Mouse (Mus musculus): ENCODE measurements around the gene Mta1. TPM values are rescaled to one million over a fixed set of nuclear protein-coding genes. Genes with fewer than 3 reads are reported as not detected.

Gene Mta1
- polyA plus RNA-seq, 1 experiment from 2014 or later: 13.4 TPM

- H3K4me1 ChIP-seq (ENCODE audit: control insufficient read depth, insufficient read depth, low read depth, low read length): peaks cover 31% of the 10 kb centered on the region
- no peaks in the 10 kb centered on the region for H3K36me3 ChIP-seq (ENCODE audit: control insufficient read depth, insufficient read depth, low read length)
- H3K4me2 ChIP-seq (ENCODE audit: low read length): no peak overlapping the region
- no peak overlapping the region for H3K9ac ChIP-seq (ENCODE audit: low read depth, low read length)
- WGBS: 64% methylated on average over 6 of the region's 6 CpGs
- no peak overlapping the region for H3K27ac ChIP-seq (ENCODE audit: low read depth, low read length)
- H3K9me3 ChIP-seq (ENCODE audit: control insufficient read depth, low read length): no peaks in the 10 kb centered on the region
- H3K4me3 ChIP-seq (ENCODE audit: low read length): no peak overlapping the region
- H3K27me3 ChIP-seq (replicated peaks; ENCODE audit: control insufficient read depth, insufficient read depth, low read length): no peaks in the 10 kb centered on the region
- ATAC-seq: no peak
Observed at GRCm38 (mm10) chr12:113102461-113102860, 4.4 kb downstream of the Mta1 start.

DNA sequence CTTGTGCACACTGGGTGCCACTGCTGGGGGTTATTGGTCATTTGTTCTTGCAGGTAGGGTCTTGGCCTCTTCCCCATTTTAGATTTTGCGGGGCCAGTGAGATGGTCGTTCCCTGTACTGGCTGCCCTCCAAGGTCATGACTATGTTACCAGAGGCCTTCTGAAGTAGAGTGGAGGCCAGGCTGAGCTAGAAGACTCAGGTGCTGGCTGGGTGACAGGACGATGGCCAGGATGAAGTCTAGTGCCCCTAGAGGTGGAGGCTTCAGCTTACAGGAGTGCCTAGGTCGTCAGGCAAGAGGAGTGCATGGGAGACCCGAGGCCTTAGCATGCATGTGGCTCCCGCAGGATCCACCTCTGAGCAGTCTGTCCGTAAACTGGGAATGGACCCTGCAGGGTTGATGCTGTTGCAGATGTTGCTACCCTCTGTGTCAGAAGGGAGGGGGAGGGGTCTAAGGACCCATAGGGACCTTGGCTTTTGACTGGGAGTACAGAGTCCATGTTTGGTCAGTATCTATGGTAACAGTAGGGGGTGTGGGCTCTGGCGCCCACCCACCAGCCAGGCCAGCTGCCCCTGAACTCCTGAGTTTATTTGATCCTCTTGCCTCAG, 5.9 kb downstream of the Mta1 start:
- 80% methylated on average over 8 of the region's 8 CpGs for WGBS
- Histone ChIP-seq H3K27ac (ENCODE audit: low read depth, low read length) (no peak overlapping the region), H3K4me2 (ENCODE audit: low read length) (no peak overlapping the region), H3K4me3 (ENCODE audit: low read length) (no peak overlapping the region), H3K4me1 (ENCODE audit: control insufficient read depth, insufficient read depth, low read depth, low read length) (peaks cover 29% of the 10 kb centered on the region), H3K9me3 (ENCODE audit: control insufficient read depth, low read length) (no peaks in the 10 kb centered on the region), H3K36me3 (ENCODE audit: control insufficient read depth, insufficient read depth, low read length) (no peaks in the 10 kb centered on the region), H3K27me3 (replicated peaks; ENCODE audit: control insufficient read depth, insufficient read depth, low read length) (no peaks in the 10 kb centered on the region), H3K9ac (ENCODE audit: low read depth, low read length) (no peak overlapping the region)
- no peak for ATAC-seq

DNA sequence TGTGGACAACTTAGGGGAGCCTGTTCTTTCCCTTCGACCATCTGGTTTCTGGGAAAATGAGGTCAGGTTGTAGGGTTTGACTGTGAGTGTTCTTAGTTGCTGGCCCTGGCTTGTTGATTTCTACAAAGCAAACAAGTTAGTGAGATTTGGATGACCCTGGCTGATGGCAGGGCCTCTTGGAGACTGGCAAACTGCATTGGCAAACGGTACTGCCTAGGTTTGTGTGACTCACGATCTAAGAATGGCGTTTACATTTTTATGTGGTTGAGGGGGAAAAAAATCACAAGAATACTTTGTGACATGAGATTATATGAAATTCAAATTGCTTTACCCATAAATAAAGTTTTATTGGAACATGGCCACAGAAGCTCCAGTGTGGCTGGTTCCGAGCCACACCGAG, 8.3 kb downstream of the Mta1 start:
- no peak overlapping the region for H3K4me3 ChIP-seq (ENCODE audit: low read length)
- no peak overlapping the region for H3K4me2 ChIP-seq (ENCODE audit: low read length)
- WGBS: 92% methylated on average over 6 of the region's 6 CpGs
- H3K27me3 ChIP-seq (replicated peaks; ENCODE audit: control insufficient read depth, insufficient read depth, low read length): no peaks in the 10 kb centered on the region
- H3K36me3 ChIP-seq (ENCODE audit: control insufficient read depth, insufficient read depth, low read length): no peaks in the 10 kb centered on the region
- no peak overlapping the region for H3K27ac ChIP-seq (ENCODE audit: low read depth, low read length)
- peaks cover 12% of the 10 kb centered on the region for H3K4me1 ChIP-seq (ENCODE audit: control insufficient read depth, insufficient read depth, low read depth, low read length)
- ATAC-seq: no peak
- H3K9ac ChIP-seq (ENCODE audit: low read depth, low read length): no peak overlapping the region
- no peaks in the 10 kb centered on the region for H3K9me3 ChIP-seq (ENCODE audit: control insufficient read depth, low read length)

GRCm38 (mm10) chr12:113107431-113108124, 9.5 kb downstream of the Mta1 start:
- H3K9me3 ChIP-seq (ENCODE audit: control insufficient read depth, low read length): no peaks in the 10 kb centered on the region
- H3K27ac ChIP-seq (ENCODE audit: low read depth, low read length): no peak overlapping the region
- H3K4me2 ChIP-seq (ENCODE audit: low read length): no peak overlapping the region
- H3K4me1 ChIP-seq (ENCODE audit: control insufficient read depth, insufficient read depth, low read depth, low read length): peaks cover 9% of the 10 kb centered on the region
- H3K9ac ChIP-seq (ENCODE audit: low read depth, low read length): no peak overlapping the region
- no peak overlapping the region for H3K4me3 ChIP-seq (ENCODE audit: low read length)
- H3K27me3 ChIP-seq (replicated peaks; ENCODE audit: control insufficient read depth, insufficient read depth, low read length): no peaks in the 10 kb centered on the region
- no peak for ATAC-seq
- WGBS: 83% methylated on average over 4 of the region's 4 CpGs
- peaks cover 3% of the 10 kb centered on the region; the same call in 1 of the 2 replicates for H3K36me3 ChIP-seq (ENCODE audit: control insufficient read depth, insufficient read depth, low read length)

- Histone ChIP-seq H3K4me3 (ENCODE audit: low read length) (no peak overlapping the region), H3K4me2 (ENCODE audit: low read length) (no peak overlapping the region), H3K9ac (ENCODE audit: low read depth, low read length) (no peak overlapping the region), H3K9me3 (ENCODE audit: control insufficient read depth, low read length) (no peaks in the 10 kb centered on the region), H3K36me3 (ENCODE audit: control insufficient read depth, insufficient read depth, low read length) (peaks cover 4% of the 10 kb centered on the region; the same call in 1 of the 2 replicates), H3K27me3 (replicated peaks; ENCODE audit: control insufficient read depth, insufficient read depth, low read length) (no peaks in the 10 kb centered on the region), H3K4me1 (ENCODE audit: control insufficient read depth, insufficient read depth, low read depth, low read length) (peaks cover 6% of the 10 kb centered on the region), H3K27ac (ENCODE audit: low read depth, low read length) (no peak overlapping the region)
- no peak for ATAC-seq
- WGBS: 84% methylated on average over 17 of the region's 17 CpGs
Observed at GRCm38 (mm10) chr12:113108528-113109283, 10.6 kb downstream of the Mta1 start.

- Histone ChIP-seq H3K27ac (ENCODE audit: low read depth, low read length) (no peak overlapping the region), H3K4me3 (ENCODE audit: low read length) (no peak overlapping the region), H3K27me3 (replicated peaks; ENCODE audit: control insufficient read depth, insufficient read depth, low read length) (no peaks in the 10 kb centered on the region), H3K4me1 (ENCODE audit: control insufficient read depth, insufficient read depth, low read depth, low read length) (peaks cover 6% of the 10 kb centered on the region), H3K9me3 (ENCODE audit: control insufficient read depth, low read length) (no peaks in the 10 kb centered on the region), H3K36me3 (ENCODE audit: control insufficient read depth, insufficient read depth, low read length) (peaks cover 8% of the 10 kb centered on the region), H3K4me2 (ENCODE audit: low read length) (no peak overlapping the region), H3K9ac (ENCODE audit: low read depth, low read length) (no peak overlapping the region)
- WGBS: 87% methylated on average over 10 of the region's 10 CpGs
- ATAC-seq: no peak
Observed at GRCm38 (mm10) chr12:113109801-113110200, 11.7 kb downstream of the Mta1 start.

DNA sequence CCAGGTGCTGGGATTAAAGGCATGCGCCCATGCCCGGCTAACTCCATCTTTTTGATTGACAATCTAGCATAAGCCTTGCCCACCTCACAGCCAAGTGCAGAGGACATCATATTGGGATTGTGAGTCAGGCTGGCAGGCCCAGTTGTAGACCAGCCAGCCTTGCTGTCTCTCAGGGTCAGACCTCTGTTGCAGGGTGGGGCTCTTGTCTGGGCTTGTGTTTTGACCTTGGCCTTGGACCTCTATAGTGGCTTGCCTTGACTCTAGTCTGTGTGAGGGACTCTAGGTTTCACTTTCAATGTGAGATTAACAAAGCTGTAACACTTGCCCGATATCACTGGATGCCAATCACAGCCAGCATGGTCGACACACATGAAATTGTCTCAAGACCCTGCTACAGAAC, 16.1 kb downstream of the Mta1 start:
- Histone ChIP-seq H3K9me3 (ENCODE audit: control insufficient read depth, low read length) (no peaks in the 10 kb centered on the region), H3K27me3 (replicated peaks; ENCODE audit: control insufficient read depth, insufficient read depth, low read length) (no peaks in the 10 kb centered on the region), H3K4me2 (ENCODE audit: low read length) (no peak overlapping the region), H3K9ac (ENCODE audit: low read depth, low read length) (no peak overlapping the region), H3K4me1 (ENCODE audit: control insufficient read depth, insufficient read depth, low read depth, low read length) (peaks cover 6% of the 10 kb centered on the region; the same call in 1 of the 2 replicates), H3K36me3 (ENCODE audit: control insufficient read depth, insufficient read depth, low read length) (peaks cover 12% of the 10 kb centered on the region), H3K27ac (ENCODE audit: low read depth, low read length) (no peak overlapping the region), H3K4me3 (ENCODE audit: low read length) (no peak overlapping the region)
- ATAC-seq: no peak
- 90% methylated on average over 4 of the region's 4 CpGs for WGBS

DNA sequence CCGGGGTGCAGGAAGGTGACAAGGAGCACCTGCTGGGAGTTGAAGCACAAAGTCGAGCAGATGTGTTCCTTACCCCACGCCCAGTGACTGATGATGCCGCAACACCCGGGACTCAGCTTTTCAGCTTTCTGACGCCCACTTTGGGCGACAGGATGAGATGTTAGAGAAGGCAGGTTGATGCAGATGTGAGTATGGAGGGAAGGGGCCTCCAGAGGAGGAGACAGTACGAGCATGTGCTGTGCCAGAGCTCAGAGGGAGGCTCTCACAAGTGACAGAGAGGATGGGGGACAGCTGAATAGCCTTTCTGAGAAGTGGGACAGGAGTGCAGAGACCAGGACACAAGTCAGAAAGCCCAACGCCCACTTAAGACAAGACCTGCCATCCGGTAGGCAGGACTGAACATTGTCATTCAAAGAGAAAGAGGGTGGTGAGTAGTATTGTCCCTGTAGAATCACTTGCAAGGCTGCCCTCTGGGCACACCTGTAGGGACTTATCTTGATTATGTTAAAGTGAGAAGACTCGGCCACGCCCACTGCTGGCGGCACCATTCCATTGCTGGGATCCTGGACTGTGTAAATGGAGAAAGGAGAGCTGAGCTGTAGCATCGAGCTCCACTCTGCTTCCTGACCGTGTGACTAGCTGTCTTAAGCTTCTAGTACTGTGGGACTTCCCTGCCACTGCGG, 16.9 kb downstream of the Mta1 start:
- no peak overlapping the region for H3K27ac ChIP-seq (ENCODE audit: low read depth, low read length)
- H3K9ac ChIP-seq (ENCODE audit: low read depth, low read length): no peak overlapping the region
- H3K4me1 ChIP-seq (ENCODE audit: control insufficient read depth, insufficient read depth, low read depth, low read length): peaks cover 6% of the 10 kb centered on the region; the same call in 1 of the 2 replicates
- no peaks in the 10 kb centered on the region for H3K9me3 ChIP-seq (ENCODE audit: control insufficient read depth, low read length)
- H3K4me3 ChIP-seq (ENCODE audit: low read length): no peak overlapping the region
- ATAC-seq: no peak
- H3K4me2 ChIP-seq (ENCODE audit: low read length): no peak overlapping the region
- 85% methylated on average over 16 of the region's 16 CpGs for WGBS
- no peaks in the 10 kb centered on the region for H3K27me3 ChIP-seq (replicated peaks; ENCODE audit: control insufficient read depth, insufficient read depth, low read length)
- peaks cover 13% of the 10 kb centered on the region for H3K36me3 ChIP-seq (ENCODE audit: control insufficient read depth, insufficient read depth, low read length)
